ENCODE assay signal across 8 mouse cellular contexts in genomic region chr15:96524239-96524738, GRCm38 (mm10).
DNase-seq lines count a peak whose midpoint lies in the region; ATAC-seq lines count a peak whose summit lies in the region.

No protein-coding gene starts in this region.

- peak; percentile 32 for DNase-seq in ovary, postnatal 36 days (ENCODE audit: low spot score)
- DNase-seq in ovary, postnatal 10 days (ENCODE audit: low spot score), result no peak
- peak; percentile 58 to 59 for DNase-seq in frontal cortex, postnatal 36 days (ENCODE audit: low spot score in 2 of 2)
- peak; percentile 86 to 90 for DNase-seq in lung, adult 18-20 months
- peak; percentile 56 for DNase-seq in yolk sac, embryonic 10.5 days (ENCODE audit: low spot score)
- no peak for DNase-seq in urinary bladder, postnatal 10 days (ENCODE audit: low spot score)
- no peak for DNase-seq in cerebellum, adult 11-12 months

- ATAC-seq in inflammation-experienced regulatory T-cells, adult 6 months, result no peak

Comparison
In these comparisons a context has a peak if more than half of its experiments do, and no peak if none do; other contexts are left out.
1. DNase-seq: peak in ovary, postnatal 36 days (single experiment), frontal cortex, postnatal 36 days (2 of 2), lung, adult 18-20 months (2 of 2) and yolk sac, embryonic 10.5 days (single experiment); none in ovary, postnatal 10 days (single experiment), urinary bladder, postnatal 10 days (single experiment) and cerebellum, adult 11-12 months (single experiment).